Mouse (Mus musculus): ENCODE measurements at regions not wholly inside any gene's neighbourhood (a gene's known extent, or its start where the extent isn't known, plus 50 kb on each side); places are given as distances from the start of the nearest gene placed in this dataset.

DNA sequence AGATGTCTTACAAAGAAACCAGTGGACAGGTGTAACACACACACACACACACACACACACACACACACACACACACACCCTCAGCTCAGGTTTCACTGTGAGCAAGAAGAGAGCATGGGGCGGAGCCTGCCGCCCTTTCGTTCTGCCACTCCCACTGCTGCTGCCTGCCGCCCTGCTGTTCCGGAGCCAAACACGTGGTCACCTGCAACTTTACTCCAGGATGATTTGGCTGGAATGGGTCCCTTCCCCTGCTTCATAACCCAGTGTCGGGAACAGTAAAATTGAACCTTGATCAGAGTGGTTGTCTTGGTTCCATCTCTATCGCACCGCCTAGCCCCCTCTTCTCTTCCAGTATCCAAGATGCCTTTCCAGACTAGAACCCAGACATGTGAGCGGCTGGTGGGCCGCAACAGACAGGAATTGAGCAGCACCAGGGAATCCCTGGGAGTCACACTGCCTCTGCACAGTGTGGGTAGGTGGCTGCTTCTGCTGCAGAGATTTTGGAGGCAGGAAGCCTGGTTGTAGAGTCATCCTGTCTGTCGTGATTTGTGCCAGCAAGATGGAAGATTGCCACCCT is 59.4 kb upstream of the Frmd4a start:
- H3K36me3 ChIP-seq (ENCODE audit: insufficient read depth, low read length): no peaks in the 10 kb centered on the region
- WGBS: 34% methylated on average over 12 of the region's 12 CpGs
- ATAC-seq (peak; percentile 42; the same call in 1 of the 2 replicates), DNase-seq (ENCODE audit: low spot score) (peak; percentile 9)
- no peaks in the 10 kb centered on the region for H3K9me3 ChIP-seq (ENCODE audit: low read length)
- no peak overlapping the region for H3K4me3 ChIP-seq (ENCODE audit: low read length)
- H3K27ac ChIP-seq: no peak overlapping the region
- H3K9ac ChIP-seq (replicated peaks; ENCODE audit: low read length): no peak overlapping the region
- no peaks in the 10 kb centered on the region for H3K27me3 ChIP-seq (ENCODE audit: insufficient read depth, low read length)
- H3K4me2 ChIP-seq (ENCODE audit: low read depth, low read length): peak overlapping the region; percentile 13; the same call in 1 of the 2 replicates
- H3K4me1 ChIP-seq (ENCODE audit: insufficient read depth, low read length): no peaks in the 10 kb centered on the region
- no peak for TF ChIP-seq CTCF (IDR thresholded peaks at IDR 0.05; ENCODE audit: low read depth)

DNA sequence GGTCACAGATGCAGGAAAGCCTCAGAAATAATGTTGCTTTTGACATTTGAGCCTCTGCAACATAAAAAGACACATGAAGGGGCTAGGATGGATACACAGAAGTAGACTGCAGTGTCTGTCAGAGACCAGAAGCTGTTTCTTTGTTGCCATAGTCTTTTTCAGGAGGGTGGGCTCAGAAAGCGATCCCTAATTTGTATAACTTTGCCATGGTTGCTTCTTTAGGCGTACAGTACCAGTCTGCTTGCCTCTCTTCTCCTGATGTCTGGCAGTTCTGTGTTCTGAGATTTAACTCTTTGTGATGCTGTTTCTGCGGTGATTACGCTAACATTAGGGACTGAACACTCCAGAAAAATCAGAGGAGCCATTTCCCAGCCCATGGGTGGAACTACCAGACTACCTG is 58.8 kb upstream of the Frmd4a start:
- Histone ChIP-seq H3K9me3 (ENCODE audit: low read length) (no peaks in the 10 kb centered on the region), H3K36me3 (ENCODE audit: insufficient read depth, low read length) (no peaks in the 10 kb centered on the region), H3K27ac (no peak overlapping the region), H3K4me3 (ENCODE audit: low read length) (no peak overlapping the region), H3K4me2 (ENCODE audit: low read depth, low read length) (no peak overlapping the region), H3K4me1 (ENCODE audit: insufficient read depth, low read length) (no peaks in the 10 kb centered on the region), H3K9ac (replicated peaks; ENCODE audit: low read length) (no peak overlapping the region), H3K27me3 (ENCODE audit: insufficient read depth, low read length) (no peaks in the 10 kb centered on the region)
- peak; percentile 6 for DNase-seq (ENCODE audit: low spot score)
- no peak for ATAC-seq
- TF ChIP-seq CTCF (IDR thresholded peaks at IDR 0.05; ENCODE audit: low read depth): no peak
- 61% methylated on average over 4 of the region's 4 CpGs for WGBS

DNA sequence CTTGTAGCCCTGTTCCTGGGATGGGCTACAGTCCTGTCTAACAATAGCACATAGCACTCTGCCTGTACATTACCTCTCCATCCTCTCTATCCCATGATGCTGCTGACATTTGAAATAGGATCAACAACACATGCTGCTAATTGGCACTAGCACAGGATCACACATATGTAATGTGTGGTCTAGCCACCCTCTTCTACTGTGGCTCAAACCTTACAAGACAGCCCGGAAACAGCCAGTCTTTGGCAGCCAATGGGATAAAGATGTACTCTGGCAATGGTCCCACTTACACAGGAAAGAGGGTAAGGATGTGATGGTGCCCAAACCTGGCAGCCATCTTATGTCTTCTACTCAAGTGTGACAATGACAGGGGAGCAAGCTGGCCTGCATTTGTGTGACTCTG is 58.3 kb upstream of the Frmd4a start:
- no peak overlapping the region for H3K9ac ChIP-seq (replicated peaks; ENCODE audit: low read length)
- no peaks in the 10 kb centered on the region for H3K36me3 ChIP-seq (ENCODE audit: insufficient read depth, low read length)
- H3K27me3 ChIP-seq (ENCODE audit: insufficient read depth, low read length): no peaks in the 10 kb centered on the region
- ATAC-seq (peak; percentile 78), DNase-seq (ENCODE audit: low spot score) (peak; percentile 53)
- WGBS: 56% methylated on average over 1 of the region's 1 CpGs
- no peak overlapping the region for H3K4me2 ChIP-seq (ENCODE audit: low read depth, low read length)
- H3K4me3 ChIP-seq (ENCODE audit: low read length): no peak overlapping the region
- no peak overlapping the region for H3K27ac ChIP-seq
- TF ChIP-seq CTCF (IDR thresholded peaks at IDR 0.05; ENCODE audit: low read depth): no peak
- H3K9me3 ChIP-seq (ENCODE audit: low read length): no peaks in the 10 kb centered on the region
- H3K4me1 ChIP-seq (ENCODE audit: insufficient read depth, low read length): no peaks in the 10 kb centered on the region

DNA sequence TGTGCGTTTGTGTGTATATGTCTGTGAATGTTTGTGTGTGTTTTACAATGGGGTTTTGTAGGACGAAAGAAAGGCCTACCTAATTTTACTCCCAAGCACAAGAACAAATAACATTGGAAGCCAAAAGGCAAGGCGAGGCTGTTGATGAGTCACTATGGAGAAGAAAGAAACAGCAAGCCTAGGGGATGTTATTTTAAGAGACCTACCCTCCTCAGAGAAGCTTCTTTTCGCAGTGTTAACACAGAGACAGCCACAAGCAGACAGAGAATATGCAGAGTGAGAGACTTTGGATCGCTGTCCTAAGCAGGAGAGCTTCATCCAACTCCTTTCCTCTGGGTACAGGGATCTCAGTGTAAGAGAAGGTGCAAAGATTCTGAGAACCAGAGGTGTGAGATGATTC is 57.3 kb upstream of the Frmd4a start:
- 84% methylated on average over 5 of the region's 5 CpGs for WGBS
- no peak for DNase-seq (ENCODE audit: low spot score)
- no peak overlapping the region for H3K9ac ChIP-seq (replicated peaks; ENCODE audit: low read length)
- H3K36me3 ChIP-seq (ENCODE audit: insufficient read depth, low read length): no peaks in the 10 kb centered on the region
- H3K27me3 ChIP-seq (ENCODE audit: insufficient read depth, low read length): no peaks in the 10 kb centered on the region
- ATAC-seq: no peak
- H3K4me2 ChIP-seq (ENCODE audit: low read depth, low read length): no peak overlapping the region
- H3K27ac ChIP-seq: no peak overlapping the region
- no peaks in the 10 kb centered on the region for H3K9me3 ChIP-seq (ENCODE audit: low read length)
- no peak overlapping the region for H3K4me3 ChIP-seq (ENCODE audit: low read length)
- TF ChIP-seq CTCF (IDR thresholded peaks at IDR 0.05; ENCODE audit: low read depth): no peak
- no peaks in the 10 kb centered on the region for H3K4me1 ChIP-seq (ENCODE audit: insufficient read depth, low read length)

DNA sequence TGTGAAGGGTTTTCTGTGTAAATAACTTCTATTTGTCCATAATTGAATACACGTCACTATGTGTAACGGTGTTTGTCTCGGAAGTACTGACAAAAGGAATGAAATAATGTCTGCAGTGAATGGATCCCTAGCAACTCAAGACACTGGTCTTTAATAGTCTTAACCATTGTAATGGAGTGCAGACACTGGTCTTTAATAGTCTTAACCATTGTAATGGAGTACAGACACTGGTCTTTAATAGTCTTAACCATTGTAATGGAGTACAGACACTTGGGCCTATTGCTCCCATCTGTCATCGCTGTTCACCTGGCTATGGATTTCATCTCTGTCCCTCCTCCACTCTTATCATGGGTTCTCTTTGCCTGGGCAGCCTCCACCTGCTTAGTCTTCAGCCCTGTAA is 53.2 kb upstream of the Frmd4a start:
- no peak for TF ChIP-seq CTCF (IDR thresholded peaks at IDR 0.05; ENCODE audit: low read depth)
- peak; percentile 85 for DNase-seq (ENCODE audit: low spot score)

More for the DNA sequence above, 53.2 kb upstream of the Frmd4a start:
- peak; percentile 100 for ATAC-seq
- Histone ChIP-seq H3K36me3 (ENCODE audit: insufficient read depth, low read length) (no peaks in the 10 kb centered on the region), H3K4me1 (ENCODE audit: insufficient read depth, low read length) (no peaks in the 10 kb centered on the region), H3K4me3 (ENCODE audit: low read length) (no peak overlapping the region), H3K27ac (no peak overlapping the region), H3K9me3 (ENCODE audit: low read length) (no peaks in the 10 kb centered on the region), H3K9ac (replicated peaks; ENCODE audit: low read length) (no peak overlapping the region), H3K27me3 (ENCODE audit: insufficient read depth, low read length) (no peaks in the 10 kb centered on the region), H3K4me2 (ENCODE audit: low read depth, low read length) (no peak overlapping the region)
- 90% methylated on average over 4 of the region's 4 CpGs for WGBS

Measured in hindbrain, postnatal 0 days (tissue).